Mouse (Mus musculus): ENCODE data around the gene Arl16. TPM values are rescaled to one million over a fixed set of nuclear protein-coding genes. Genes with fewer than 3 reads are reported as not detected.

Gene Arl16
- polyA plus RNA-seq, 1 experiment from 2014 or later = 48.0 TPM

DNA sequence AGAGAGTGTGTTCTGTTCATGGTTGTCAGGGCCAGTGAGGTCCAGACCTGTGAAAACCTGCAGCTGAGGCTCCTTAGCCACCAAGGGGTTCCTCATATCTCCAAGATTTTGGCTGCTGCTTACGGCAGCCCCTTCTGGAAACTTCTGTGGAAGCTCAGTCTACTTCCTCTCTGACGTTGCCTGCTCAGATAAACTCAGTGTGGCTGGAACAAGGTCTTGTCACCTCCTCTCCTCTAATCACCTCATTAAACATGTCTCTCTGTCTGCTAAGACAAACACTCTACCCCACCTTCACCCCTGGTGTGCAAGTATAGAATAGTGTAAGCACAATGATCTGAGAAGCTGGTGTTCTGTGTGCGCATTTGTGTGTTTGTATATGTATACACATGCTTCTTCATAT, 21.9 kb downstream of the Arl16 start:
- Histone ChIP-seq H3K27ac (ENCODE audit: low read depth, low read length) (no peak overlapping the region), H3K9me3 (ENCODE audit: control insufficient read depth, low read length) (no peaks in the 10 kb centered on the region), H3K9ac (ENCODE audit: low read length) (no peak overlapping the region), H3K36me3 (ENCODE audit: control insufficient read depth, insufficient read depth, low read length) (no peaks in the 10 kb centered on the region), H3K4me1 (ENCODE audit: control insufficient read depth, insufficient read depth, low read length) (no peaks in the 10 kb centered on the region), H3K4me2 (no peak overlapping the region), H3K4me3 (ENCODE audit: low read depth, low read length) (no peak overlapping the region), H3K27me3 (ENCODE audit: control insufficient read depth, insufficient read depth, low read length) (no peaks in the 10 kb centered on the region)
- ATAC-seq (ENCODE audit: low FRiP score) (no peak), DNase-seq (ENCODE audit: low spot score, missing footprints) (no peak)
- WGBS = 87% methylated on average over 3 of the region's 3 CpGs

- no peaks in the 10 kb centered on the region for H3K27me3 ChIP-seq (ENCODE audit: control insufficient read depth, insufficient read depth, low read length)
- no peak overlapping the region for H3K4me3 ChIP-seq (ENCODE audit: low read depth, low read length)
- WGBS = 76% methylated on average over 6 of the region's 6 CpGs
- ATAC-seq (ENCODE audit: low FRiP score) = no peak
- no peak overlapping the region for H3K4me2 ChIP-seq
- no peaks in the 10 kb centered on the region for H3K36me3 ChIP-seq (ENCODE audit: control insufficient read depth, insufficient read depth, low read length)
- H3K4me1 ChIP-seq (ENCODE audit: control insufficient read depth, insufficient read depth, low read length) = no peaks in the 10 kb centered on the region
- DNase-seq (ENCODE audit: low spot score, missing footprints) = no peak
- H3K9ac ChIP-seq (ENCODE audit: low read length) = no peak overlapping the region
- no peak overlapping the region for H3K27ac ChIP-seq (ENCODE audit: low read depth, low read length)
- H3K9me3 ChIP-seq (ENCODE audit: control insufficient read depth, low read length) = no peaks in the 10 kb centered on the region
Observed at GRCm38 (mm10) chr11:120444106-120444505, 23.3 kb downstream of the Arl16 start.

DNA sequence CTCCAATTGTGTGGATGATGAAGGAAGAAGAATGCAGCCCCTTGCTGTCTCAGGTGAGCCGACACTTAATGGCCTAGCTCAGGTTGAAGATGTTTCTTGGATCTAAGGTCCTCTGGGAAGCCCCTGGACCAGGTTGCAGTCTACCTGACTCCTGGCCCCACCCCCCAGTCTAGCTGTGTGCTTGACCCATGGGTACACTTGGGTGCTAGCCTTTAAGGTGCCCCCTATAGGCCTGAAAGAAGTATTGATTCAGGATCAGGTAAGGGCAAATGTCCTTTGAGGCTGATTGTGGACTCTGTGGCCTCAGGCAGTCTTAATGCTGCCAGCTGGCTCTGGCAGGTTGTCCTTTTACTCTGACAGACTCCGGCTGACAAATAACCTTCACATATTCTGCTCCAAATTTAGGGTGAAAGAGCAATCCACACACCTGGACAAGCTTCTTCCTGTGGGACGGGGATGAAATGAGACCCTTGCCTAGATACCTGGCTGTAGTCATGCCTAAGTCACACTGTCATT, 24.6 kb downstream of the Arl16 start:
- Histone ChIP-seq H3K9me3 (ENCODE audit: control insufficient read depth, low read length) (no peaks in the 10 kb centered on the region), H3K4me2 (no peak overlapping the region), H3K27ac (ENCODE audit: low read depth, low read length) (no peak overlapping the region), H3K27me3 (ENCODE audit: control insufficient read depth, insufficient read depth, low read length) (no peaks in the 10 kb centered on the region), H3K4me1 (ENCODE audit: control insufficient read depth, insufficient read depth, low read length) (no peaks in the 10 kb centered on the region), H3K4me3 (ENCODE audit: low read depth, low read length) (no peak overlapping the region), H3K9ac (ENCODE audit: low read length) (no peak overlapping the region), H3K36me3 (ENCODE audit: control insufficient read depth, insufficient read depth, low read length) (no peaks in the 10 kb centered on the region)
- ATAC-seq (ENCODE audit: low FRiP score) = no peak
- 93% methylated on average over 3 of the region's 3 CpGs for WGBS
- DNase-seq (ENCODE audit: low spot score, missing footprints) = no peak

GRCm38 (mm10) chr11:120442344-120442743, 25.1 kb downstream of the Arl16 start, which contains the start of gene Tspan10:
Gene Tspan10, plus strand, starts transcription at chr11:120442644.
- Histone ChIP-seq H3K4me2 (no peak within 1 kb of the TSS), H3K4me1 (ENCODE audit: control insufficient read depth, insufficient read depth, low read length) (no peaks in the 10 kb centered on the region), H3K9ac (ENCODE audit: low read length) (no peak within 1 kb of the TSS), H3K27me3 (ENCODE audit: control insufficient read depth, insufficient read depth, low read length) (no peaks in the 10 kb centered on the region), H3K27ac (ENCODE audit: low read depth, low read length) (no peak within 1 kb of the TSS), H3K4me3 (ENCODE audit: low read depth, low read length) (no peak within 1 kb of the TSS), H3K36me3 (ENCODE audit: control insufficient read depth, insufficient read depth, low read length) (no peaks in the 10 kb centered on the region), H3K9me3 (ENCODE audit: control insufficient read depth, low read length) (no peaks in the 10 kb centered on the region)
- ATAC-seq (ENCODE audit: low FRiP score) (no peak), DNase-seq (ENCODE audit: low spot score, missing footprints) (no peak)
- WGBS = 84% methylated on average over 3 of the region's 3 CpGs

DNA sequence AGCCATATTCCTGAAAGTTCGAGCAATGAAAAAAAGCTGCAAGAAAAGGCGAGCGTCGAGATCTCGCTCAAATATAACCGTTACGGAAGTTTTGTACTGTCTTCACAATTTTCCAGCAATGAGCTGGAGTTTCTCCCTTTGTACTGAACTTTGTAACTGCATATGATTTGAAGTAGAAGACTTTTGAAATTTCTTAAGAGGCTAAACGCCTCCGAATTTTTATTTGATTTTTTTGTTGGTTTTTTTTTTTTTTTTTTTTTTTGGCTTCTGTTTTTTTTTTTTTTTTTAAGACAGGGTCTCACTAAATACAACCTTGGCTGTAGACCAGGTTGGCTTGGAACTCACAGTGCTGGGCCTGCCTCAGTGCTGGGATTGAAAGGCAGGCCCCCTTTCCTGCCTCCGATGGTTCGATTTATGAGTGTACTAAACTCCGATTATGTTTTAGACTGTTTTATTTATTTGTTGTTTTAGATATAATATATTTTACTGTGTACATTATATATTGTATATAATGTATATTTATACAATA, 29.5 kb downstream of the Arl16 start:
- H3K4me2 ChIP-seq = peak overlapping the region; percentile 86
- H3K27ac ChIP-seq (ENCODE audit: low read depth, low read length) = no peak overlapping the region
- no peak for ATAC-seq (ENCODE audit: low FRiP score)

DNA sequence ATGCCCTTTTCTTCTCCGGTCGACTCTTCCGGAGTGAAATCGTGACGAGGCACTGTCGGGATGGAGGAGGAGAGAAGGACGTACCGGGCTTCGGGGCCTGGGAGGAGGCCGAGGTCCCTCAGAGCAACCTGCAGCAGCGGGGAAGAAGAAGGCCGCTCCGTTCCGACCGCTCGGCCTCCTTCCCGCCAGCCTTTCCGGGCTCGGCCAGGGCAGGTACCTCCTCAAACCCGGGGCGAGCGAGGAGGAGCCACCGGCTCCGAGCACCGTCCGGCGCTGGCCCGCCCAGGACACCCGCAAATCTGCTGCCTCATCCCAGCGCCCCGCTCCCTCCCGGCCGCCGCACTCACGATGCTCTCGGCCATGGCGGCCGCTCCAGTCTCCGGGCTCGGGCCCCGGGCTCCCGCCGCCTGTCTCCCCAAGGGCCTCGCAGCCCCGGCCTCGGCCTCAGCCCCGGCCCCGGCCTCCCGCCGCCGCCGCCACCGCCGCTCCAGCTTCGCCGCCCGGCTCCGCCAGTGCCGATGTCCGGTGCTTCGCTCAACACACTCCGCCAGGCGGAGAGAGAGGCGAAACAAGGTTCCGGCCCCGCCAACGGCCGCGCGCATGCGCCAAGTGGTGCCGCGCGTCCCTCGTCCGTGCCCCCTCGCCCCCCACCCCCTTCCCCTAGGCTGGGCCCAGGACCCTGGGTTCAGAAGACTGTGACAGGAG, 30.1 kb downstream of the Arl16 start, which contains the start of gene Nploc4:
Gene Nploc4, minus strand, starts transcription at position 557 of the 705 bp plus-strand sequence.
- H3K9me3 ChIP-seq (ENCODE audit: control insufficient read depth, low read length) = no peaks in the 10 kb centered on the region
- peak within 1 kb of the TSS; percentile 99 for H3K4me3 ChIP-seq (ENCODE audit: low read depth, low read length)
- peaks cover 5% of the 10 kb centered on the region for H3K36me3 ChIP-seq (ENCODE audit: control insufficient read depth, insufficient read depth, low read length)
- ATAC-seq (ENCODE audit: low FRiP score) (peak; percentile 96), DNase-seq (ENCODE audit: low spot score, missing footprints) (peak; percentile 100)
- peaks cover 11% of the 10 kb centered on the region for H3K4me1 ChIP-seq (ENCODE audit: control insufficient read depth, insufficient read depth, low read length)
- peak within 1 kb of the TSS; percentile 71 for H3K27ac ChIP-seq (ENCODE audit: low read depth, low read length)
- WGBS = under 1% methylated on average over 73 of the region's 77 CpGs
- peak within 1 kb of the TSS; percentile 86 for H3K4me2 ChIP-seq
- peak within 1 kb of the TSS; percentile 98 for H3K9ac ChIP-seq (ENCODE audit: low read length)
- H3K27me3 ChIP-seq (ENCODE audit: control insufficient read depth, insufficient read depth, low read length) = no peaks in the 10 kb centered on the region

More for the DNA sequence above, 29.5 kb downstream of the Arl16 start:
- Histone ChIP-seq H3K9me3 (ENCODE audit: control insufficient read depth, low read length) (no peaks in the 10 kb centered on the region), H3K4me3 (ENCODE audit: low read depth, low read length) (peak overlapping the region; percentile 99), H3K36me3 (ENCODE audit: control insufficient read depth, insufficient read depth, low read length) (peaks cover 5% of the 10 kb centered on the region; the same call in 1 of the 2 replicates), H3K4me1 (ENCODE audit: control insufficient read depth, insufficient read depth, low read length) (peaks cover 11% of the 10 kb centered on the region), H3K27me3 (ENCODE audit: control insufficient read depth, insufficient read depth, low read length) (no peaks in the 10 kb centered on the region), H3K9ac (ENCODE audit: low read length) (peak overlapping the region; percentile 98)
- 34% methylated on average over 12 of the region's 12 CpGs for WGBS
- DNase-seq (ENCODE audit: low spot score, missing footprints) = no peak

- WGBS = 92% methylated on average over 3 of the region's 3 CpGs
- Histone ChIP-seq H3K36me3 (ENCODE audit: control insufficient read depth, insufficient read depth, low read length) (peaks cover 20% of the 10 kb centered on the region), H3K4me1 (ENCODE audit: control insufficient read depth, insufficient read depth, low read length) (no peaks in the 10 kb centered on the region), H3K4me2 (no peak overlapping the region), H3K9ac (ENCODE audit: low read length) (no peak overlapping the region), H3K27me3 (ENCODE audit: control insufficient read depth, insufficient read depth, low read length) (no peaks in the 10 kb centered on the region), H3K27ac (ENCODE audit: low read depth, low read length) (no peak overlapping the region), H3K4me3 (ENCODE audit: low read depth, low read length) (no peak overlapping the region), H3K9me3 (ENCODE audit: control insufficient read depth, low read length) (no peaks in the 10 kb centered on the region)
- no peak for DNase-seq (ENCODE audit: low spot score, missing footprints)
- ATAC-seq (ENCODE audit: low FRiP score) = no peak
Observed at GRCm38 (mm10) chr11:120426727-120427126, 40.7 kb downstream of the Arl16 start.

GRCm38 (mm10) chr11:120423569-120424295, 43.7 kb downstream of the Arl16 start:
- H3K36me3 ChIP-seq (ENCODE audit: control insufficient read depth, insufficient read depth, low read length) = peaks cover 24% of the 10 kb centered on the region
- WGBS = 74% methylated on average over 9 of the region's 9 CpGs
- ATAC-seq (ENCODE audit: low FRiP score) = no peak

More at GRCm38 (mm10) chr11:120423569-120424295, 43.7 kb downstream of the Arl16 start:
- H3K27ac ChIP-seq (ENCODE audit: low read depth, low read length) = no peak overlapping the region
- H3K4me2 ChIP-seq = no peak overlapping the region
- H3K4me1 ChIP-seq (ENCODE audit: control insufficient read depth, insufficient read depth, low read length) = no peaks in the 10 kb centered on the region
- H3K4me3 ChIP-seq (ENCODE audit: low read depth, low read length) = no peak overlapping the region
- H3K9ac ChIP-seq (ENCODE audit: low read length) = no peak overlapping the region
- H3K27me3 ChIP-seq (ENCODE audit: control insufficient read depth, insufficient read depth, low read length) = no peaks in the 10 kb centered on the region
- H3K9me3 ChIP-seq (ENCODE audit: control insufficient read depth, low read length) = no peaks in the 10 kb centered on the region
- DNase-seq (ENCODE audit: low spot score, missing footprints) = peak; percentile 92
